Mouse (Mus musculus): Measurements from ENCODE around the gene Tmem199. TPM values are rescaled to one million over a fixed set of nuclear protein-coding genes. Genes with fewer than 3 reads are reported as not detected.

Gene Tmem199
- polyA plus RNA-seq, 1 experiment from 2014 or later = 32.4 TPM

- Histone ChIP-seq H3K9ac (replicated peaks; ENCODE audit: low read depth) (no peak overlapping the region), H3K4me3 (ENCODE audit: low read depth, low read length) (no peak overlapping the region), H3K4me2 (replicated peaks; ENCODE audit: low read depth, low read length) (no peak overlapping the region), H3K9me3 (ENCODE audit: low read length) (no peaks in the 10 kb centered on the region), H3K27ac (ENCODE audit: low read length) (no peak overlapping the region), H3K36me3 (ENCODE audit: insufficient read depth, low read length) (peaks cover 30% of the 10 kb centered on the region), H3K27me3 (replicated peaks; ENCODE audit: insufficient read depth, low read length) (no peaks in the 10 kb centered on the region), H3K4me1 (ENCODE audit: insufficient read depth, low read depth, low read length) (no peaks in the 10 kb centered on the region)
- no peak for ATAC-seq
- no peak for TF ChIP-seq EP300 (IDR thresholded peaks at IDR 0.05)
- TF ChIP-seq CTCF (IDR thresholded peaks at IDR 0.05) = no peak
- DNase-seq (ENCODE audit: low spot score) = no peak
- 71% methylated on average over 3 of the region's 3 CpGs for WGBS
Observed at GRCm38 (mm10) chr11:78521880-78522279, 9.9 kb upstream of the Tmem199 start.

- DNase-seq (ENCODE audit: low spot score) (no peak), ATAC-seq (no peak)
- no peaks in the 10 kb centered on the region for H3K9me3 ChIP-seq (ENCODE audit: low read length)
- no peak overlapping the region for H3K4me3 ChIP-seq (ENCODE audit: low read depth, low read length)
- H3K27ac ChIP-seq (ENCODE audit: low read length) = no peak overlapping the region
- WGBS = 87% methylated on average over 10 of the region's 10 CpGs
- no peaks in the 10 kb centered on the region for H3K27me3 ChIP-seq (replicated peaks; ENCODE audit: insufficient read depth, low read length)
- H3K36me3 ChIP-seq (ENCODE audit: insufficient read depth, low read length) = peaks cover 30% of the 10 kb centered on the region
- no peaks in the 10 kb centered on the region for H3K4me1 ChIP-seq (ENCODE audit: insufficient read depth, low read depth, low read length)
- no peak overlapping the region for H3K4me2 ChIP-seq (replicated peaks; ENCODE audit: low read depth, low read length)
- no peak for TF ChIP-seq EP300 (IDR thresholded peaks at IDR 0.05)
- TF ChIP-seq CTCF (IDR thresholded peaks at IDR 0.05) = no peak
- no peak overlapping the region for H3K9ac ChIP-seq (replicated peaks; ENCODE audit: low read depth)
Observed at GRCm38 (mm10) chr11:78518931-78519330, 7.0 kb upstream of the Tmem199 start.

DNA sequence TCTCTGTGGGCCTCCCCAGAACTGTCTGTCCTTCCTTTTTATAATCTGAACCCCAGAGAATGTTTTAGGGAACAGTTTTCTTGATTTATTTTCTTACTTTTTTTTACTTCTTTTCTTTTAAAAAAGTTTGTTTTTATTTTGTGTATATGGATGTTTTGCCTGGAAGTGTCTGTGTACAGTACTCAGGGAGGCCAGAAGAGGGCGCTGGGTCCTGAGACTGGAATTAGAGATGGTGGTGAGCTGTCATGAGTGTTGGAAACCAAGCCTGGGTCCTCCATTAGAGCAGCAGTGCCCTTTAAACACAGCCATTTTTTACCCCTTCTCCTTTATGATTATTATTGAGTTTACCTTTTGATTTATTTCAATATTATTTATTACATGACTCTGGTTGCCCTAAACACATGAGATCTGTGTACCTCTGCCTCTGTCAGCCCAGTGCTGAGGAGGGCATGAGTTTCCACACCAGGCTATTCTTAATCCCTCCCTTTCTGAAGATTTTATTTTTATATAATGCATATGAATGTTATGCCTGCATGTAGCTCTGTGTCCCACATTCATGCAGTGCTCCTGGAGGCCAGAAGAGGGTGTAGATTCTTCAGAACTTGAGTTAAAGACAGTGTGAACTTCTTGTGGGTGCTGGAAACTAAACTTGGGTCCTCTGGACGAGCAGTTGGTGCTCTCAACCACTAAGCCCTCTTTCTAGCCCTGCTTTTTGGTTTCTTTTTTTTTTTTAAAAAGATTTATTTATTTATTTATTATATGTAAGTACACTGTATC, 3.8 kb upstream of the Tmem199 start:
- Histone ChIP-seq H3K9ac (replicated peaks; ENCODE audit: low read depth) (no peak overlapping the region), H3K9me3 (ENCODE audit: low read length) (no peaks in the 10 kb centered on the region), H3K4me3 (ENCODE audit: low read depth, low read length) (no peak overlapping the region), H3K36me3 (ENCODE audit: insufficient read depth, low read length) (peaks cover 23% of the 10 kb centered on the region), H3K27me3 (replicated peaks; ENCODE audit: insufficient read depth, low read length) (no peaks in the 10 kb centered on the region), H3K4me1 (ENCODE audit: insufficient read depth, low read depth, low read length) (peaks cover 3% of the 10 kb centered on the region; the same call in 1 of the 2 replicates), H3K4me2 (replicated peaks; ENCODE audit: low read depth, low read length) (no peak overlapping the region), H3K27ac (ENCODE audit: low read length) (no peak overlapping the region)
- DNase-seq (ENCODE audit: low spot score) (no peak), ATAC-seq (no peak)
- peak; percentile 56 for TF ChIP-seq CTCF (IDR thresholded peaks at IDR 0.05)
- TF ChIP-seq EP300 (IDR thresholded peaks at IDR 0.05) = no peak
- 63% methylated on average over 2 of the region's 2 CpGs for WGBS

DNA sequence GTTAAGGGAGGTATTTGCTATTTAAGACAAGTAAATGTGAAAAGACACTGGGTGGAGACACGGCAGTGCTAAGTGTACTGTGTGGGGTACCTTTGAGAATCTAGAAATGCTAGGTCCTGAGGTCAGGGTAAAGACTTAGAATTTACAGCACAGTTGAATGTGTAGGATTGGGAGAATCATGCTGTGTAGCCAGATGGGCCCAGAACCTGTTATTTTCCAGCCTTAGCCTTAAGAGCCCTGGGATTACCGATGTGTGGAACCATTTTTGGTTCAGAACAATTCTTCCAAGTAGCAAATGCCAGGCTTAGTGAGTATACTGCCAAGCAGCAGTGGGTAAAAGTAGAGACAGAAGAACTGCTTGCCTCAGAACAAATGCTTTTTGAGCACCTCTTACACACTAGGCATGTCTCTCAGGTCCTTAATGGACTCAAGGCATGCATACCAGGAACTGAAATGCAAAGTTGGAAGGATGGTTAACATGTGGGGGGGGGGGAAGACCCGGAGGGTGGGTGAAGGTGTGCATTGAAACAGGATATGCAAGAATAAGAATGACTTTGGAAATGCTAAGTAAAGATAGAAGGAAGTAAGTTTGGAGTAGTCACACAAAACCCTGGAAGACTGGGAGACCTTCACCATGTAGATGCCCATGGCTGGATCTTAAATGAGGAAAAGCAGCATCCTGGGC, 1.3 kb upstream of the Tmem199 start:
- no peaks in the 10 kb centered on the region for H3K9me3 ChIP-seq (ENCODE audit: low read length)
- peak overlapping the region; percentile 94 for H3K9ac ChIP-seq (replicated peaks; ENCODE audit: low read depth)
- 54% methylated on average over 3 of the region's 3 CpGs for WGBS
- DNase-seq (ENCODE audit: low spot score) (no peak), ATAC-seq (no peak)
- H3K4me2 ChIP-seq (replicated peaks; ENCODE audit: low read depth, low read length) = peak overlapping the region; percentile 89
- peak overlapping the region; percentile 77 for H3K4me3 ChIP-seq (ENCODE audit: low read depth, low read length)
- no peak overlapping the region for H3K27ac ChIP-seq (ENCODE audit: low read length)
- H3K27me3 ChIP-seq (replicated peaks; ENCODE audit: insufficient read depth, low read length) = no peaks in the 10 kb centered on the region
- H3K4me1 ChIP-seq (ENCODE audit: insufficient read depth, low read depth, low read length) = peaks cover 3% of the 10 kb centered on the region; the same call in 1 of the 2 replicates
- H3K36me3 ChIP-seq (ENCODE audit: insufficient read depth, low read length) = peaks cover 19% of the 10 kb centered on the region
- TF ChIP-seq CTCF (IDR thresholded peaks at IDR 0.05) = no peak
- no peak for TF ChIP-seq EP300 (IDR thresholded peaks at IDR 0.05)

DNA sequence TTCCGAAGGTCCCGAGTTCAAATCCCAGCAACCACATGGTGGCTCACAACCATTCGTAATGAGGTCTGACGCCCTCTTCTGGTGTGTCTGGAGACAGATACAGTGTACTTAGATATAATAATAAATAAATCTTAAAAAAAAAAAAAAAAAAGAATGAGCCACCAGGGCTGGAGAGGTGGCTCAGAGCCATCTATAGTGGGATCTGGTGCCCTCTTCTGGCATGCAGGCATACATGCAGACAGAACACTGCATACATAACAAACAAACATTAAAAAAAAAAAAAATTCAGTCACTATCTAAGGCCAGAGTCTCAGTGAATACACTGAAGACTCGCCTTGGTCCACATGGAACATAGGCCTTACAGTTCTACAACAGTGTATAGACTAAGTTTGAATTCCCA, 2.8 kb downstream of the Tmem199 start:
- peaks cover 3% of the 10 kb centered on the region; the same call in 1 of the 2 replicates for H3K4me1 ChIP-seq (ENCODE audit: insufficient read depth, low read depth, low read length)
- no peaks in the 10 kb centered on the region for H3K27me3 ChIP-seq (replicated peaks; ENCODE audit: insufficient read depth, low read length)
- no peak overlapping the region for H3K27ac ChIP-seq (ENCODE audit: low read length)
- H3K9me3 ChIP-seq (ENCODE audit: low read length) = no peaks in the 10 kb centered on the region
- H3K36me3 ChIP-seq (ENCODE audit: insufficient read depth, low read length) = peaks cover 20% of the 10 kb centered on the region
- no peak overlapping the region for H3K4me3 ChIP-seq (ENCODE audit: low read depth, low read length)
- no peak overlapping the region for H3K9ac ChIP-seq (replicated peaks; ENCODE audit: low read depth)
- 82% methylated on average over 5 of the region's 5 CpGs for WGBS
- peak; percentile 33 for DNase-seq (ENCODE audit: low spot score)
- no peak for TF ChIP-seq EP300 (IDR thresholded peaks at IDR 0.05)
- TF ChIP-seq CTCF (IDR thresholded peaks at IDR 0.05) = peak; percentile 53
- no peak overlapping the region for H3K4me2 ChIP-seq (replicated peaks; ENCODE audit: low read depth, low read length)
- no peak for ATAC-seq

GRCm38 (mm10) chr11:78505430-78505829, 6.5 kb downstream of the Tmem199 start:
- ATAC-seq (no peak), DNase-seq (ENCODE audit: low spot score) (no peak)
- TF ChIP-seq EP300 (IDR thresholded peaks at IDR 0.05) (no peak), CTCF (IDR thresholded peaks at IDR 0.05) (no peak)
- no peak overlapping the region for H3K27ac ChIP-seq (ENCODE audit: low read length)
- WGBS = 79% methylated on average over 3 of the region's 3 CpGs
- H3K36me3 ChIP-seq (ENCODE audit: insufficient read depth, low read length) = peaks cover 20% of the 10 kb centered on the region
- H3K27me3 ChIP-seq (replicated peaks; ENCODE audit: insufficient read depth, low read length) = no peaks in the 10 kb centered on the region
- H3K9me3 ChIP-seq (ENCODE audit: low read length) = no peaks in the 10 kb centered on the region
- H3K4me3 ChIP-seq (ENCODE audit: low read depth, low read length) = no peak overlapping the region
- H3K4me2 ChIP-seq (replicated peaks; ENCODE audit: low read depth, low read length) = no peak overlapping the region
- no peak overlapping the region for H3K9ac ChIP-seq (replicated peaks; ENCODE audit: low read depth)
- H3K4me1 ChIP-seq (ENCODE audit: insufficient read depth, low read depth, low read length) = no peaks in the 10 kb centered on the region

Data from lung, postnatal 0 days (tissue).